Mouse (Mus musculus) CD4-positive naive resting alpha-beta T cell, adult 57 days (primary cell): Measurements from ENCODE around the gene Car12. TPM values are rescaled to one million over a fixed set of nuclear protein-coding genes. Genes with fewer than 3 reads are reported as not detected.

ENCODE experiments used
- total RNA-seq: library from RNA; stranded (reverse); gene quantifications from one replicate; pipeline ENCODE4 v1.2.4, GENCODE M21; 2023

Gene Car12
- total RNA-seq, result 5.9 TPM

DNA sequence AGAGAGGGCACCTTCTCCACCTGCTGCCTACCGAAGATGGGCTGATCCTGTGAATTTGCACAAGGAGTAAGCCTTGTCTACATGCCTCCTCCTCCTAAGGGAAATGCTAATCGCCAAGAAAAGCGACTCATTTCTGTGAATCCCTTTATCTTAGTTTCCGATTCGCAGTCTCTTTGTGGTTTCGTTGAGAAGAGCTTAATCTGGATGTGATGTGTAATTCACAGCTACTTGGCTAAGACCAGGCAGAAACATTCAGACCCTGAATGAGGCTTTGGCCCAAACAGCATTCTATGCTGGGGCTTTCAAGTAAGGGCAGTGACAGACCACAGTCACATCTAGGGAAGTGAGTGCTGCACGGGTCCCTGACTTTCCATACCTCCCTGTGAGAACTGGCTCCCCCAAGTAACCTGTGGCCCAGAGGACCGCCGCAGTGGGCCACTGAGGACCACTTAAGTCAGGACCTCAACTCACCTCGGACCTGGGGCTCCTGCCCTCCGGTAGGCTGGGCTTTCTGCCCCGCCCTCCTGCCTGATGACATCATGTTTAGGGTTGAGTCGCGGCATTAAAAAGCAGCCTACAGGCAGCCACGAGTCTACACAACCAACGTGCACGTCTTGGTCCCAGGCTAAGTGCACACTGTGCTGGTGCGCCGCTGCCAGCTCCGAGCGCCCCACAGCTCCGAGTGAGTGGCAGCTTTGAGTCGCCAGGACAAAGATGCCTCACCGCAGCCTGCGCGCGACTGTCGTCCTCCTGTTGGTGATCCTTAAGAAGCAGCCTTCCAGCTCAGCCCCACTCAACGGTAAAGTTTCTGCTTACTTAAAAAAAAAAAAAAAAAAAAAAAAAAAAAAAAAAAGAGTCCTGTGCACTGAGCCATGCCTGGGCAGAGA is at the start of gene Car12:
TSS of gene Car12 (plus strand) at position 552 of the 887 bp plus-strand sequence.

DNA sequence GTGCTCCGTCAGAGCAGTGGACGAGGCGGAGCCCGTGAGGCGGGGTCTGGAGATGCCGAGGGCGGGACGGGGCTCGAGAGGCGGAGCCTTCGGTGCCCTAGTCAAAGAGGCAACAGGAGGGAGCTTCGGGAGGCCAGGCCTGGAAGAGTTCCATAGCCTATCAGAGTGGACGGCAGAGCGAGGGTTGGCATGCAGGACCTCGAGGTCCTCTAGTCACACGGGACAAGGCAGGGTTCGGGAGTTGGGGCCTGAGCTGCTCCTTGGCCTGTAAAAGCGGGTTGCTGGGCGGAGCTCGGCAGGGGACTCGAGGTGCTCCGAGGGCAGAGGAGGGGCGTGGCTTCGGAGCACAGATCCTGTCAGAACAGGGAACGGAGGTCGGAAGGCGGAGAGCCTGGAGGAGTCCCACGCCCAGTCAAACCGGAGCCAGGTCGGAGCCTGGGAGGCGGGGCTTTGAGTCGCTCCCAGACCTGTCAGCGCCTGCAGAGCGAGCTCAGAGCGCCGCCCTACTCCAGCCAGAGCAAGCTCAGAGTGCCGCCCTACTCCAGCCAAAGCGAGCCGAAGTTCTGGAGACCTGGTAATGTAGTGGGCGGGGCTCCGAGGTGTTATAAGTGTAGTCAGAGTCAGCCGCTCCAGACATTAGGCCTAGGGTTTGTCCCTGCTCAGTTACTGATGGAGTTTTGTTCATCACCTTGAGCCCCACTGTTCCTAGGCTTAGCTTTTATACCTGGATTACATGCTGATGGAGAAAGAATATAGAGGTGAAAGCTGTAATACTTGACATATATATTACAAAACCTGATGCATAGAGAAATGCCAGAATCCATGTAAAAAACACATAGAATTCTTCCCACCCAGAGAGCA is 82.2 kb downstream of the Car12 start, which contains the start of gene Aph1b:
TSS of gene Aph1b (minus strand) at position 27 of the 861 bp plus-strand sequence.

DNA sequence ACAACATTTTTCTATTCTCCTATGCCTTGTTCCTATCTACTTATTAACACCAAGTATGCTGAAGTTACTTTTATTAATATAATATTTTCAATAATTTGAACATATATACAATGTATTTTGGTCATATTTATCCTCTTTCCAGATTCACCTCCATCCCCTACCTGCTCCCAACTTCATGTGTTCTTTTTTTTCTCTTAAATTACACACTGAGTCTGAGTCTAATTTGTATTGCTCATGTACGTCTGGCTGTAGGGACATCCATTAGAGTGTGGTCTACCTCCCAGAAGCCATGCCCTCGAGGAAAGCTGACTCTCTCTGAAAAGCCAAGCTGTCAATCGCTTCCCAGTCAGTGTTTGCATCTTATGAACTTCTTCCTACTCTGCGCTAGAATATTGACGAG is 83.3 kb downstream of the Car12 start, which contains the start of gene Gm10647:
TSS of gene Gm10647 (plus strand) at position 301 of the 400 bp plus-strand sequence.

Other genes with a start within 250 kb of the Car12 start
- 13.3 TPM for gene Fbxl22, start 199.1 kb upstream of the Car12 start, total RNA-seq
- 195 TPM for gene Usp3, start 120.5 kb upstream of the Car12 start, total RNA-seq
- 0.98 TPM for gene Aph1b, start 81.8 kb downstream of the Car12 start, total RNA-seq
- gene Gm10647, start 83.4 kb downstream of the Car12 start, total RNA-seq, result 0.27 TPM
- gene Aph1c, start 121.0 kb downstream of the Car12 start, total RNA-seq, result 1.1 TPM
- gene Rab8b, start 206.0 kb downstream of the Car12 start, total RNA-seq, result 49.6 TPM
- gene Rps27l, start 232.4 kb downstream of the Car12 start, total RNA-seq, result 32.8 TPM